Mouse (Mus musculus) forebrain, embryonic 12.5 days (tissue): Measurements from ENCODE around the gene Ank2. TPM values are rescaled to one million over a fixed set of nuclear protein-coding genes. Genes with fewer than 3 reads are reported as not detected.

Experiments used
- ATAC-seq: fragments of 200-750 bp; cut with Nextera tagmentation; 2 replicates; pipeline ENCODE4 v1.8.0; 2017; ENCODE audit warnings: moderate TSS enrichment; ENCODE audit not compliant: low FRiP score
- H3K27ac ChIP-seq: fragments of 300-500 bp; sonication (generic); 2 replicates; pipeline ENCODE4 v1.5.1; 2016; ENCODE audit warnings: mild to moderate bottlenecking
- H3K27me3 ChIP-seq: fragments of 300-500 bp; sonication (generic); 2 replicates; pipeline ENCODE4 v1.6.1; 2016; ENCODE audit warnings: mild to moderate bottlenecking
- H3K36me3 ChIP-seq: fragments of 300-500 bp; sonication (generic); replicated peaks from 2 replicates; pipeline ENCODE4 v1.6.1; 2016; ENCODE audit warnings: mild to moderate bottlenecking
- H3K4me1 ChIP-seq: fragments of 300-500 bp; sonication (generic); 2 replicates; pipeline ENCODE4 v1.6.1; 2016
- H3K4me2 ChIP-seq: fragments of 300-500 bp; sonication (generic); 2 replicates; pipeline ENCODE4 v1.6.1; 2016; ENCODE audit warnings: mild to moderate bottlenecking, moderate library complexity
- H3K4me3 ChIP-seq: fragments of 300-500 bp; sonication (generic); replicated peaks from 2 replicates; pipeline ENCODE4 v1.5.1; 2016; ENCODE audit warnings: mild to moderate bottlenecking
- H3K9ac ChIP-seq: fragments of 300-500 bp; sonication (generic); 2 replicates; pipeline ENCODE4 v1.6.1; 2016; ENCODE audit warnings: mild to moderate bottlenecking
- H3K9me3 ChIP-seq: fragments of 300-500 bp; sonication (generic); 2 replicates; pipeline ENCODE4 v1.6.1; 2016
- WGBS: fragments of 180-500 bp; shearing (Covaris S2); methylation state at CpG from one replicate; pipeline ENCODE4 v1.1.7; 2016; 5-methylcytosine and 5-hydroxymethylcytosine counted together
- polyA plus RNA-seq: library from polyadenylated mRNA; unstranded; fragments of >200 nt; fragmentation: Nextera tagmentation; extraction: Ambion mirVana; gene quantifications from 2 replicates; pipeline ENCODE4 v1.2.1, GENCODE M21; 2016

The Ank2 gene
- polyA plus RNA-seq, 1 experiment from 2014 or later, result 121 TPM

DNA sequence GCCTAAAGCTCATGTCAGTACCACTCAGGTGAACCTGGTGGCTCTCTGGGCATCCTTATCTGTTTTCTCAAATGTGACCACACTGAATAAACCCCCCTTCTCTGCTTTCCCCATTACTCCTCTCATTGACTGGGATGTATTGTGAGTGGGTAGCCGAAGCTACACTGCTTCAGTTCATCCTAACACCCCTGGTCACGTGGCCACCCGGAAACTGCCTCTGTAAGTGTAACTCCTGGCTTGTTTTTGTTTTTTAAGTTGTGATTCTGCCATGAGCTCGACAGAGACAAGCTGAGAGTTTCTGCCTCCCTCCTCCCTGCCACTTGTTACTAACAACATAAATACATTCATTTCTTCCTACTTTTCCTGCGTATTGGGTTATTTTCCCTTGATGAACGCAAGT lies 203.2 kb downstream of the Ank2 start:
- ATAC-seq, result no peak
- Histone ChIP-seq H3K9ac (no peak overlapping the region), H3K4me3 (no peak overlapping the region), H3K4me2 (no peak overlapping the region), H3K9me3 (no peaks in the 10 kb centered on the region), H3K36me3 (no peaks in the 10 kb centered on the region), H3K4me1 (peaks cover 34% of the 10 kb centered on the region), H3K27ac (no peak overlapping the region), H3K27me3 (0 out of 2 replicates have a peak, but pooled peaks cover 3% of the 10 kb centered on the region)
- 81% methylated on average over 6 of the region's 6 CpGs for WGBS

- ATAC-seq, result no peak
- no peak overlapping the region for H3K4me3 ChIP-seq
- 69% methylated on average over 9 of the region's 9 CpGs for WGBS
These were observed 204.4 kb downstream of the Ank2 start for GRCm38 (mm10) chr3:127294610-127295349.

GRCm38 (mm10) chr3:127294079-127294478 lies 205.1 kb downstream of the Ank2 start:
- H3K4me1 ChIP-seq, result peaks cover 30% of the 10 kb centered on the region
- 24% methylated on average over 14 of the region's 14 CpGs for WGBS
- H3K4me3 ChIP-seq, result no peak overlapping the region
- peak overlapping the region; percentile 23 for H3K4me2 ChIP-seq
- H3K27me3 ChIP-seq, result 0 out of 2 replicates have a peak, but pooled peaks cover 3% of the 10 kb centered on the region
- H3K27ac ChIP-seq, result peak overlapping the region; percentile 78
- peak; percentile 84 for ATAC-seq
- no peaks in the 10 kb centered on the region for H3K9me3 ChIP-seq
- H3K9ac ChIP-seq, result no peak overlapping the region
- no peaks in the 10 kb centered on the region for H3K36me3 ChIP-seq

More at GRCm38 (mm10) chr3:127294610-127295349, 204.4 kb downstream of the Ank2 start:
- Histone ChIP-seq H3K4me1 (peaks cover 30% of the 10 kb centered on the region), H3K27me3 (0 out of 2 replicates have a peak, but pooled peaks cover 3% of the 10 kb centered on the region), H3K9ac (no peak overlapping the region), H3K27ac (peak overlapping the region; percentile 78), H3K9me3 (no peaks in the 10 kb centered on the region), H3K36me3 (no peaks in the 10 kb centered on the region), H3K4me2 (peak overlapping the region; percentile 23; the same call in 1 of the 2 replicates)

DNA sequence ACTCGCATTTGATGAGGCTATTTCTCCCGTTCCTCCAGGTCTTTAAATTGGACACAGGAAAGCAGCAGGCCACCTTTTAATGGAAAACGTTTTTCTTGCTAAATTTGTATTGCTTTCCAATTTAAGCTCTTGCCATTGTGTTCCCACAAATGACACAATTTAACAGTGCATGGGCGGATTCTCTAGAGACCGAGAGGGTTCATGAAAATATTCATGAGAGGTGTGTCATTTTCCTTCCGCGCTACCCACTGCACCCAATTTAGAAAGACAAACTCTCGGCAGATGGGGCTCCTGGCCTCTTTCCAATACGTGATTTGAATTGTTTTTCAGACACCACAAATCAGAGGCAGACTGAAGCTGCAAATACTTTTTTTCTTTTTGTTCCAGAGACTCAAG lies 205.7 kb downstream of the Ank2 start:
- Histone ChIP-seq H3K9me3 (no peaks in the 10 kb centered on the region), H3K27ac (peak overlapping the region; percentile 78), H3K4me1 (peaks cover 30% of the 10 kb centered on the region), H3K4me2 (0 out of 2 replicates have a peak overlapping the region, but pooled peaks have one; percentile 23), H3K27me3 (0 out of 2 replicates have a peak, but pooled peaks cover 3% of the 10 kb centered on the region), H3K4me3 (no peak overlapping the region), H3K9ac (no peak overlapping the region), H3K36me3 (no peaks in the 10 kb centered on the region)
- WGBS, result 36% methylated on average over 9 of the region's 9 CpGs
- ATAC-seq, result peak; percentile 45

- Histone ChIP-seq H3K9me3 (no peaks in the 10 kb centered on the region), H3K9ac (no peak overlapping the region), H3K27ac (peak overlapping the region; percentile 78), H3K27me3 (0 out of 2 replicates have a peak, but pooled peaks cover 3% of the 10 kb centered on the region), H3K4me2 (no peak overlapping the region), H3K36me3 (no peaks in the 10 kb centered on the region), H3K4me3 (no peak overlapping the region), H3K4me1 (peaks cover 30% of the 10 kb centered on the region)
- 94% methylated on average over 10 of the region's 10 CpGs for WGBS
- no peak for ATAC-seq
These were observed 206.2 kb downstream of the Ank2 start for GRCm38 (mm10) chr3:127292864-127293478.

GRCm38 (mm10) chr3:127282277-127282676 lies 216.9 kb downstream of the Ank2 start:
- no peaks in the 10 kb centered on the region for H3K4me1 ChIP-seq
- H3K27me3 ChIP-seq, result no peaks in the 10 kb centered on the region
- H3K9ac ChIP-seq, result no peak overlapping the region
- H3K4me3 ChIP-seq, result no peak overlapping the region
- H3K9me3 ChIP-seq, result no peaks in the 10 kb centered on the region
- H3K27ac ChIP-seq, result no peak overlapping the region
- WGBS, result 91% methylated on average over 5 of the region's 5 CpGs
- H3K36me3 ChIP-seq, result no peaks in the 10 kb centered on the region
- ATAC-seq, result no peak
- H3K4me2 ChIP-seq, result no peak overlapping the region

DNA sequence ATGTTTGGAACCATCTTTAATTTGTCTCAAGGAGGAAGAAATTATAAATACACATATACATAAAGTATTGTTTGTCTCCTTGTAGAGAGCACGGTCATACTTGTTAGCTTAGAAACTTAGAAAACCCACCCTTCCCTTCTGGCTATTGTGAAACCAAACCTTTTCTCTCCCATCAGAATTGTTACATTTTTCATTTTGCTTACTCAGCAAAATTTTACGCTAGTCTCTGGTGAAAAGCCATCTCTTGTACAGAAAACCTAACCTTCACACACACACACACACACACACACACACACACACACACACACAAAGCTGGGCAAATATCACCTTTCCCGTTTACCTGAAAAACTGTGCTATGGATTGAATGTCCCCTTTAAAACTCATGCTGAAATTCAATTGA lies 217.8 kb downstream of the Ank2 start:
- Histone ChIP-seq H3K27ac (no peak overlapping the region), H3K9me3 (no peaks in the 10 kb centered on the region), H3K4me3 (no peak overlapping the region), H3K27me3 (no peaks in the 10 kb centered on the region), H3K9ac (no peak overlapping the region), H3K36me3 (no peaks in the 10 kb centered on the region), H3K4me2 (no peak overlapping the region), H3K4me1 (no peaks in the 10 kb centered on the region)
- ATAC-seq, result no peak
- 86% methylated on average over 3 of the region's 3 CpGs for WGBS

DNA sequence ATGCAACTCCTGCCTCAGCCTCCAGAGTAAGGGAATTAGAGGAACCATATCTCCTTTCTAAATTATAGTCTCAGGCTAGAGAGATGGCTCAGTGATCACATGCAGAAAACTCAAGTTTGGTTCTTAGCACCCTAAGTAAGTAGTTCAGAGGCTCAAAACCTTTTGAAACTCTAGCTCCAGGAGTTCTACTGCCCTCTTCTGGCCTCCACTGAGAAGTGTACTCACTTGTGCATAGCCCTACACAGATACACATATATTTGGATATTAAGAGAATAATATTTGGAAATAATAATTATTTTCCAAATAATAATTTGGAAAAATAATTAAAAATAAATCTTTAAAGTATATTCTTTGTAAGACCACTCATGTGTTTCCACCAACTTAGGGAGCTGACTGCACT lies 218.8 kb downstream of the Ank2 start:
- no peaks in the 10 kb centered on the region for H3K27me3 ChIP-seq
- H3K4me2 ChIP-seq, result no peak overlapping the region
- ATAC-seq, result no peak
- no peaks in the 10 kb centered on the region for H3K36me3 ChIP-seq
- no peak overlapping the region for H3K9ac ChIP-seq
- H3K27ac ChIP-seq, result no peak overlapping the region
- H3K4me3 ChIP-seq, result no peak overlapping the region
- no peaks in the 10 kb centered on the region for H3K4me1 ChIP-seq
- no peaks in the 10 kb centered on the region for H3K9me3 ChIP-seq

GRCm38 (mm10) chr3:127275953-127276352 lies 223.2 kb downstream of the Ank2 start:
- ATAC-seq, result no peak
- Histone ChIP-seq H3K9ac (no peak overlapping the region), H3K4me1 (no peaks in the 10 kb centered on the region), H3K9me3 (no peaks in the 10 kb centered on the region), H3K4me3 (no peak overlapping the region), H3K27me3 (no peaks in the 10 kb centered on the region), H3K27ac (no peak overlapping the region), H3K36me3 (no peaks in the 10 kb centered on the region), H3K4me2 (no peak overlapping the region)
- 88% methylated on average over 6 of the region's 6 CpGs for WGBS

DNA sequence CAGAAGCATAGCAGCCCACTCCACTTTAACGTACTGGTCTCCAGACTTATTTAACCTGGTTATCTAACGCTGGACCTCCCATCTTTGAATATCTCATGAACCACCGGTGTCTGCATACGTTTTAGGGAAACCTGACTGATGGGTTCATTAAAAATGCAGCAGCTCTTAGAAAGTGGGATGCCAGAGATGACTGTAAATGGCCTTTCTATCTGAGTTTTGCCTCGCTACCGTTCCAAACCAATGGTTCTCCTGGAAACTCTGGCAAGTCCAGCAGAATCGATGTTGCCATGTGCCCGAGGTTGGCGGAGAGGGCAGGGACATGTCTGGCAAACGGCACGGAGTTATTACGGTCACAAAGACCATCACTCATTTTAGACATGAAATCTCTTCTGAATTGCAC lies 226.3 kb downstream of the Ank2 start:
- WGBS, result 89% methylated on average over 12 of the region's 12 CpGs
- no peak overlapping the region for H3K4me3 ChIP-seq
- no peak overlapping the region for H3K4me2 ChIP-seq
- no peak for ATAC-seq
- H3K27ac ChIP-seq, result no peak overlapping the region
- H3K9me3 ChIP-seq, result no peaks in the 10 kb centered on the region
- H3K4me1 ChIP-seq, result peaks cover 18% of the 10 kb centered on the region
- H3K27me3 ChIP-seq, result no peaks in the 10 kb centered on the region
- no peaks in the 10 kb centered on the region for H3K36me3 ChIP-seq
- H3K9ac ChIP-seq, result no peak overlapping the region

- WGBS, result 79% methylated on average over 14 of the region's 14 CpGs
- no peak overlapping the region for H3K27ac ChIP-seq
These were observed 229.5 kb downstream of the Ank2 start for GRCm38 (mm10) chr3:127269616-127270015.

DNA sequence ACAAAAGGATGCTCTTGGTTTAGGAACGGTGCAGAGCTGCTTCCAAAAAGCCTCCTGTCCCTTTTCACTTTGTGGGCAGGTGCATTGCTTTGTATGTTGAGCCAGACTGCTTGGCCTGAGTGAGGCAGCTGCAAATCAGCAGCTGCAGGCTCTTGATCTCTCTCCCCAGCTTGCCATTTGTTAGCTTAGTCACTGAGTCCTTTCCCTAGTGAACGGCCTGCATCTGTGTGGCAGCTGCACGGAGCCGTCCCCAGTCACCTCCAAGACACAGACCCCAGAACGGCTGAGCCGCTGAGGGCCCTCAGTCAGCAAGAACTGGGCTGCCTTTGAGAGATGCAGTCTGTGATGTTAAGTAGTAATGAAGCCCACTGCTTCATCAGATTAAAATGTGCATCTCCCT lies 231.3 kb downstream of the Ank2 start:
- no peaks in the 10 kb centered on the region for H3K9me3 ChIP-seq

More at GRCm38 (mm10) chr3:127269616-127270015, 229.5 kb downstream of the Ank2 start:
- Histone ChIP-seq H3K36me3 (no peaks in the 10 kb centered on the region), H3K9ac (no peak overlapping the region), H3K4me2 (no peak overlapping the region), H3K9me3 (no peaks in the 10 kb centered on the region), H3K27me3 (no peaks in the 10 kb centered on the region), H3K4me3 (no peak overlapping the region), H3K4me1 (peaks cover 33% of the 10 kb centered on the region)
- ATAC-seq, result no peak

More for the DNA sequence above, 231.3 kb downstream of the Ank2 start:
- H3K4me2 ChIP-seq, result no peak overlapping the region
- WGBS, result 15% methylated on average over 6 of the region's 6 CpGs
- H3K4me3 ChIP-seq, result no peak overlapping the region
- H3K27ac ChIP-seq, result peak overlapping the region; percentile 51
- no peaks in the 10 kb centered on the region for H3K27me3 ChIP-seq
- H3K4me1 ChIP-seq, result peaks cover 33% of the 10 kb centered on the region
- peak; percentile 84 for ATAC-seq
- H3K36me3 ChIP-seq, result no peaks in the 10 kb centered on the region
- no peak overlapping the region for H3K9ac ChIP-seq
